Comparison of ENCODE assay signal across 10 mouse cellular contexts in the genomic region with DNA sequence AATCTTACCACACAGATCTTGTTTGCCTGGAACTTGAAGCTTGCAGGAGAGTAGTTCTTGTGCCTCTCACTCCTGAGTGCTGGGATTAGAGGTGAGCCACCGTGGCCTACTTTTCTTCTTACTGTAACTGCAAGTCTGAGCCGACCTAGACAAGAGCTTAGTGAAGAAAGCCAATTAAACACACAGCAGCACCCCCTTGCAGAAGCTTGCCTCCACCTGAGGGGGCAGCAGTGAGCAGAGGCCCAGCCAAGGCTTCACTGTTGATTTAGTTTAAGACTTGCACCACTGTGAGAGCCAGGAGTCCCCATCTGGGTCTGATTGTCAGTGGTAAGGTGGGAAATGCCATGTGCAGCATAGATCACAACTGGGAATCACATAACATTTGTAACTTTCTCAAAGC. TPM values are rescaled to one million over a fixed set of nuclear protein-coding genes. Genes with fewer than 3 reads are reported as not detected.
DNase-seq lines count a peak whose midpoint lies in the region; ATAC-seq and TF ChIP-seq lines count a peak whose summit lies in the region.
"Had no signal": no experiment of that assay in that cellular context is flagged by ENCODE, and none has a peak within 500 bp of the region (broad histone marks: within the 10 kb centered on the region; RNA-seq: fewer than 3 reads in every experiment).

No protein-coding gene starts in this region.

- 38% methylated on average over 2 of the region's 2 CpGs for WGBS in kidney, embryonic 16.5 days

- H3K9me3 ChIP-seq in kidney, embryonic 16.5 days (ENCODE audit: low read length) = no peaks in the 10 kb centered on the region
- H3K9me3 ChIP-seq: neural tube, embryonic 12.5 days had no signal

- peak; percentile 89 for TF ChIP-seq CTCF in testis, adult 2 months (IDR thresholded peaks at IDR 0.05; ENCODE audit: control insufficient read depth, insufficient read depth, insufficient replicate concordance, low read depth, low read length)

- H3K36me3 ChIP-seq in kidney, embryonic 16.5 days (ENCODE audit: insufficient read depth, low read length) = peaks cover 34% of the 10 kb centered on the region
- no peaks in the 10 kb centered on the region for H3K36me3 ChIP-seq in testis, adult 2 months (ENCODE audit: control insufficient read depth, insufficient read depth, low read length)

- DNase-seq in kidney, adult 18-20 months = peak; percentile 30
- peak; percentile 58 to 66 for DNase-seq in adrenal gland, adult 18-20 months (ENCODE audit: low spot score in 2 of 2)
- DNase-seq in embryo, embryonic 10.5 days (ENCODE audit: low spot score) = peak; percentile 81
- peak; percentile 49 to 63 for DNase-seq in heart, postnatal 36 days
- DNase-seq in left cerebral cortex, postnatal 4 days = peak; percentile 72

- ATAC-seq in kidney, embryonic 16.5 days (ENCODE audit: low FRiP score, low TSS enrichment) = no peak
- peak; percentile 71; the same call in 1 of the 2 replicates for ATAC-seq in monocyte, adult 5-6 weeks (replicated peaks; ENCODE audit: insufficient number of reproducible peaks, low FRiP score, low TSS enrichment, poor library complexity, severe bottlenecking)

- H3K27ac ChIP-seq in kidney, embryonic 16.5 days (ENCODE audit: low read length) = no peak overlapping the region
- H3K27ac ChIP-seq in testis, adult 2 months (ENCODE audit: control insufficient read depth, insufficient read depth, low read depth, low read length) = no peak overlapping the region
- H3K27ac ChIP-seq: neural tube, embryonic 12.5 days had no signal

- H3K4me3 ChIP-seq in kidney, embryonic 16.5 days (ENCODE audit: low read length) = no peak overlapping the region
- no peak overlapping the region for H3K4me3 ChIP-seq in testis, adult 2 months (ENCODE audit: control insufficient read depth, low read depth, low read length)
- H3K4me3 ChIP-seq: erythroblast, embryonic 14.5 days; neural tube, embryonic 12.5 days had no signal

- no peak overlapping the region for H3K4me2 ChIP-seq in kidney, embryonic 16.5 days (replicated peaks; ENCODE audit: low read depth, low read length)
- H3K4me2 ChIP-seq: neural tube, embryonic 12.5 days had no signal

- no peaks in the 10 kb centered on the region for H3K27me3 ChIP-seq in kidney, embryonic 16.5 days (ENCODE audit: insufficient read depth, low read length)
- H3K27me3 ChIP-seq in testis, adult 2 months (ENCODE audit: control insufficient read depth, insufficient read depth, low read length) = no peaks in the 10 kb centered on the region
- H3K27me3 ChIP-seq: neural tube, embryonic 12.5 days had no signal

- H3K4me1 ChIP-seq in kidney, embryonic 16.5 days (ENCODE audit: insufficient read depth, low read length) = no peaks in the 10 kb centered on the region
- H3K4me1 ChIP-seq in testis, adult 2 months (ENCODE audit: control insufficient read depth, insufficient read depth, low read length) = no peaks in the 10 kb centered on the region
- H3K4me1 ChIP-seq: neural tube, embryonic 12.5 days had no signal

- no peak for TF ChIP-seq POLR2A in testis, adult 2 months (IDR thresholded peaks at IDR 0.05; ENCODE audit: control insufficient read depth, low read depth, low read length)

- intact Hi-C loops in heart, postnatal 36 days (cut with DNase I) = loop anchor here (10.0 kb wide), 1 partner anchor 470 kb away; the partner anchor contains the start of genes Ascl5 and Cacna1s
- intact Hi-C loops in left cerebral cortex, postnatal 4 days (cut with DNase I) = no loop called here

- H3K9ac ChIP-seq in kidney, embryonic 16.5 days (replicated peaks; ENCODE audit: low read length) = no peak overlapping the region
- H3K9ac ChIP-seq: neural tube, embryonic 12.5 days had no signal

RNA-seq across cellular contexts. Expression of gene Kif14, which starts 58.8 kb away (rescaled TPM):
- polyA plus RNA-seq in kidney, embryonic 16.5 days (2015; fragmentation: Nextera tagmentation; extraction: Ambion mirVana) = 4.7 and 6.7 TPM in 2 replicates
- under 1 TPM; 0.23 to 0.48 TPM for total RNA-seq in adrenal gland, adult 18-20 months (2021)
- under 1 TPM; 0.22 to 0.25 TPM for total RNA-seq in heart, postnatal 36 days (2021)
- 1 to 10 TPM; 1.5 to 2.1 TPM for total RNA-seq in left cerebral cortex, postnatal 4 days (2021)
- 0.78 TPM in 1 of 3 replicates, not detected in the others for total RNA-seq in monocyte, adult 5-6 weeks (2017)
- polyA plus RNA-seq in testis, adult 2 months (2012; rRNA removed) = 2.0 and 2.2 TPM in 2 replicates

Comparison
In these comparisons a context has a peak if more than half of its experiments do, and no peak if none do; other contexts are left out.
1. DNase-seq: peak in every context shown above with its lines; median percentile 81 in embryo, embryonic 10.5 days; 72 in left cerebral cortex, postnatal 4 days; 62 in adrenal gland, adult 18-20 months; 56 in heart, postnatal 36 days; 30 in kidney, adult 18-20 months.